8 mouse cellular contexts compared by ENCODE assay signal in genomic region chr11:57707114-57707798, GRCm38 (mm10).
DNase-seq lines count a peak whose midpoint lies in the region; ATAC-seq and TF ChIP-seq lines count a peak whose summit lies in the region.

No protein-coding gene starts in this region.

- TF ChIP-seq POLR2A in heart, adult 2 months (IDR thresholded peaks at IDR 0.05; ENCODE audit: insufficient read depth, low read depth, low read length): no peak

- no peaks in the 10 kb centered on the region for H3K36me3 ChIP-seq in heart, adult 2 months (ENCODE audit: control insufficient read depth, insufficient read depth, low read length)
- no peaks in the 10 kb centered on the region for H3K36me3 ChIP-seq in liver, embryonic 11.5 days (ENCODE audit: control insufficient read depth, insufficient read depth, low read length)
- no peaks in the 10 kb centered on the region for H3K36me3 ChIP-seq in midbrain, embryonic 14.5 days (ENCODE audit: control insufficient read depth, insufficient read depth, low read length)

- 83% methylated on average over 5 of the region's 5 CpGs for WGBS in heart, adult 2 months
- WGBS in liver, embryonic 11.5 days: 72% methylated on average over 5 of the region's 5 CpGs
- whole genome bisulfite sequencing in midbrain, embryonic 14.5 days: 96% methylated on average over 5 of the region's 5 CpGs

- ATAC-seq in liver, embryonic 11.5 days (replicated peaks; ENCODE audit: low FRiP score): peak; percentile 87
- ATAC-seq in midbrain, embryonic 14.5 days (ENCODE audit: low FRiP score, low TSS enrichment): no peak

- H3K9me3 ChIP-seq in liver, embryonic 11.5 days (ENCODE audit: control insufficient read depth, low read length): peaks cover 5% of the 10 kb centered on the region
- H3K9me3 ChIP-seq in midbrain, embryonic 14.5 days (ENCODE audit: control insufficient read depth, low read length): no peaks in the 10 kb centered on the region

- no peak overlapping the region for H3K4me2 ChIP-seq in liver, embryonic 11.5 days
- H3K4me2 ChIP-seq in midbrain, embryonic 14.5 days (ENCODE audit: low read length): no peak overlapping the region

- TF ChIP-seq EP300 in heart, adult 2 months (IDR thresholded peaks at IDR 0.05; ENCODE audit: insufficient read depth, low read depth, low read length): no peak

- TF ChIP-seq CTCF in heart, adult 2 months (IDR thresholded peaks at IDR 0.05): peak; percentile 37
- TF ChIP-seq CTCF in left cerebral cortex, adult 2 months (IDR thresholded peaks at IDR 0.05): no peak; the same call in 1 of the 2 replicates

- no peaks in the 10 kb centered on the region for H3K4me1 ChIP-seq in heart, adult 2 months (ENCODE audit: control insufficient read depth, insufficient read depth, low read length)
- peaks cover 9% of the 10 kb centered on the region for H3K4me1 ChIP-seq in liver, embryonic 11.5 days (replicated peaks; ENCODE audit: control insufficient read depth, insufficient read depth, low read length)
- H3K4me1 ChIP-seq in midbrain, embryonic 14.5 days (ENCODE audit: control insufficient read depth, insufficient read depth, low read length): no peaks in the 10 kb centered on the region

- H3K27ac ChIP-seq in heart, adult 2 months: no peak overlapping the region
- no peak overlapping the region for H3K27ac ChIP-seq in liver, embryonic 11.5 days (ENCODE audit: low read depth, low read length)
- H3K27ac ChIP-seq in midbrain, embryonic 14.5 days (replicated peaks; ENCODE audit: low read depth, low read length): no peak overlapping the region
- H3K27ac ChIP-seq in left cerebral cortex, adult 2 months: no peak overlapping the region

- intact Hi-C loops in heart, adult 2 months (cut with DNase I): no loop called here
- intact Hi-C loops in left cerebral cortex, adult 2 months (cut with DNase I): no loop called here

- no peak overlapping the region for H3K9ac ChIP-seq in heart, adult 2 months (ENCODE audit: low read depth, low read length)
- no peak overlapping the region for H3K9ac ChIP-seq in liver, embryonic 11.5 days (ENCODE audit: low read depth, low read length)
- no peak overlapping the region for H3K9ac ChIP-seq in midbrain, embryonic 14.5 days (replicated peaks; ENCODE audit: low read length)

- no peaks in the 10 kb centered on the region for H3K27me3 ChIP-seq in heart, adult 2 months (ENCODE audit: control insufficient read depth, insufficient read depth, low read length)
- H3K27me3 ChIP-seq in liver, embryonic 11.5 days (replicated peaks; ENCODE audit: control insufficient read depth, insufficient read depth, low read length): no peaks in the 10 kb centered on the region
- H3K27me3 ChIP-seq in midbrain, embryonic 14.5 days (ENCODE audit: control insufficient read depth, insufficient read depth, low read length): no peaks in the 10 kb centered on the region

- no peak overlapping the region for H3K4me3 ChIP-seq in heart, adult 2 months
- H3K4me3 ChIP-seq in liver, embryonic 11.5 days (ENCODE audit: low read depth, low read length): no peak overlapping the region
- H3K4me3 ChIP-seq in midbrain, embryonic 14.5 days (replicated peaks; ENCODE audit: low read depth, low read length): no peak overlapping the region
- H3K4me3 ChIP-seq in left cerebral cortex, adult 2 months: no peak overlapping the region

- no peaks in the 10 kb centered on the region for H3K79me2 ChIP-seq in heart, adult 2 months (replicated peaks; ENCODE audit: control insufficient read depth, insufficient read depth, low read length)

- no peak for DNase-seq in heart, adult 2 months
- no peak for DNase-seq in heart, adult 18-20 months
- peak; percentile 15 for DNase-seq in A20 (ENCODE audit: low read depth, low spot score)
- peak; percentile 47 for DNase-seq in adrenal gland, adult 8-10 months
- no peak for DNase-seq in liver, embryonic 11.5 days (ENCODE audit: low spot score)
- DNase-seq in midbrain, embryonic 14.5 days: no peak
- DNase-seq in cerebellum, adult 11-12 months: no peak
- DNase-seq in left cerebral cortex, adult 2 months (ENCODE audit: extremely low spot score in 1 of 2, low spot score in 2 of 2): no peak

Comparison
In these comparisons a context has a peak if more than half of its experiments do, and no peak if none do; other contexts are left out.
1. DNase-seq: peak in A20 (single experiment) and adrenal gland, adult 8-10 months (single experiment); none in heart, adult 2 months (0 of 2), heart, adult 18-20 months (0 of 2), liver, embryonic 11.5 days (single experiment), midbrain, embryonic 14.5 days (single experiment), cerebellum, adult 11-12 months (single experiment) and left cerebral cortex, adult 2 months (0 of 2).